Mouse (Mus musculus) liver, adult 2 months (tissue): ENCODE measurements around the gene Clip2.

Source experiments
- CTCF ChIP-seq: fragments of 200-500 bp; IDR thresholded peaks from 2 replicates; pipeline ENCODE4 v1.5.1; 2011; ENCODE audit warnings: low read depth, low read length, control low read depth
- POLR2A ChIP-seq: fragments of 200-500 bp; IDR thresholded peaks from 2 replicates; pipeline ENCODE4 v1.6.1; 2011; ENCODE audit warnings: low read length, control low read depth; ENCODE audit not compliant: insufficient read depth; ENCODE audit errors: extremely low read depth

DNA sequence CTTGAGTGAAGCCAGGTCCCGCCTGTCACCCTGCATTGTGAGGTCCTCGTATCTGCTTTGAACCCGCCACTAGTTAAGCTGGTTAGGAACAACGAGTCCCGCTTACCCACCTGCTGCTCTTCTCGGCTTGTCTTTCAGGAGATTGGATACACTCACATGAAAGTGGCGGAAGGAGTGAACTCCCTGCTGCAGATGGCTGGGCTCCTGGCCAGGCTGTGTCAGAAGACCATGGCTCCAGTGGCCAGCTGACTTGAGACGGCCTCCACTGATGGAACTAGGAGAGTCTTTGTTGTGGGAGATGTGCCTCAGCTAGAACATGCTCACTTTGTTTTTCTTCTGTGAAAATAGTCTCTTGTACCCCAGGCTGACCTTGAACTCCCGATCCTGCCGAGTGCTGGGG is 45.5 kb upstream of the Clip2 start:
- TF ChIP-seq POLR2A (no peak), CTCF (no peak)
